In the genomic region with DNA sequence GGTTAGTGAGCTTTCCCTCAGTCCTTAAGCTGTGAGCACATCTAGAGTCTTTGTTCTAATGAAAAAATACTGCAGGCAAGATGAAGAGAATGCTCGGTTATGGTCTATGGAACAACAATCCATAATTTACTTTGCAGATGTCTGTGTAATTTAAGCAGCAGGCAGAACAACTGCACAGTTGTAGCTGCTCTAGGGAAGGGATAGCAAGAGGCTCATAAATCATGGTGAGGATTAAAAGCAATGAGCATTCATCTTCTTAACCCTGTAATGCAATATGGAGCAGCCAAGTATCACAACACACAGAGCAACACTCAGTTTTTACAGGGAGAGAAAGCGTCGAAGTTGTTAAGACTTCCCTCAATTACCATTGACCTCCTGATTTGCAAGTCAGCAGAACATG, we compare ENCODE assay signal across 17 mouse cellular contexts.
DNase-seq lines count a peak whose midpoint lies in the region; ATAC-seq lines count a peak whose summit lies in the region.
"Had no signal": no experiment of that assay in that cellular context is flagged by ENCODE, and none has a peak within 500 bp of the region (broad histone marks: within the 10 kb centered on the region; RNA-seq: fewer than 3 reads in every experiment).

No protein-coding gene starts in this region.

- no peaks in the 10 kb centered on the region for H3K36me3 ChIP-seq in intestine, embryonic 14.5 days (ENCODE audit: control insufficient read depth, insufficient read depth, low read length)
- H3K36me3 ChIP-seq in intestine, embryonic 16.5 days (ENCODE audit: control insufficient read depth, insufficient read depth, low read length): no peaks in the 10 kb centered on the region
- no peaks in the 10 kb centered on the region for H3K36me3 ChIP-seq in neural tube, embryonic 11.5 days (ENCODE audit: control insufficient read depth, insufficient read depth, low read length)
- H3K36me3 ChIP-seq: forebrain, embryonic 15.5 days; midbrain, embryonic 15.5 days had no signal

- no peak overlapping the region for H3K4me2 ChIP-seq in intestine, embryonic 14.5 days (ENCODE audit: low read length)
- no peak overlapping the region for H3K4me2 ChIP-seq in intestine, embryonic 16.5 days (ENCODE audit: low read depth, low read length)
- no peak overlapping the region for H3K4me2 ChIP-seq in neural tube, embryonic 11.5 days (ENCODE audit: low read depth)
- H3K4me2 ChIP-seq: forebrain, embryonic 15.5 days; liver, embryonic 11.5 days; lung, embryonic 14.5 days; midbrain, embryonic 15.5 days had no signal

- no peak overlapping the region for H3K9ac ChIP-seq in intestine, embryonic 14.5 days (ENCODE audit: low read length)
- no peak overlapping the region for H3K9ac ChIP-seq in intestine, embryonic 16.5 days (ENCODE audit: low read depth, low read length)
- H3K9ac ChIP-seq in neural tube, embryonic 11.5 days (ENCODE audit: low read length): no peak overlapping the region
- H3K9ac ChIP-seq: forebrain, embryonic 15.5 days; lung, embryonic 14.5 days; midbrain, embryonic 15.5 days had no signal

- no peaks in the 10 kb centered on the region for H3K27me3 ChIP-seq in intestine, embryonic 14.5 days (replicated peaks; ENCODE audit: control insufficient read depth, insufficient read depth, low read length)
- H3K27me3 ChIP-seq in intestine, embryonic 16.5 days (replicated peaks; ENCODE audit: control insufficient read depth, insufficient read depth, low read length): no peaks in the 10 kb centered on the region
- H3K27me3 ChIP-seq in neural tube, embryonic 11.5 days (ENCODE audit: control insufficient read depth, insufficient read depth, low read length): no peaks in the 10 kb centered on the region
- H3K27me3 ChIP-seq: forebrain, embryonic 15.5 days; midbrain, embryonic 15.5 days had no signal

- ATAC-seq in intestine, embryonic 14.5 days (replicated peaks; ENCODE audit: low FRiP score, low TSS enrichment, low read depth): peak; percentile 70; the same call in 1 of the 2 replicates
- ATAC-seq in intestine, embryonic 16.5 days: no peak
- ATAC-seq in neural tube, embryonic 11.5 days (ENCODE audit: insufficient read depth, low FRiP score, low TSS enrichment): peak; percentile 78
- ATAC-seq in granulocyte monocyte progenitor cell, adult 5-6 weeks (replicated peaks; ENCODE audit: poor library complexity, severe bottlenecking): no peak
- ATAC-seq: forebrain, embryonic 15.5 days; midbrain, embryonic 15.5 days had no signal

- DNase-seq in intestine, embryonic 14.5 days (ENCODE audit: low spot score): no peak
- peak; percentile 14 for DNase-seq in neural tube, embryonic 11.5 days (ENCODE audit: low spot score)
- no peak for DNase-seq in neural tube, embryonic 10.5 days (ENCODE audit: extremely low spot score, low spot score)
- peak; percentile 28 for DNase-seq in hindlimb bud, embryonic 11.5 days (ENCODE audit: extremely low spot score, low read depth, low spot score)
- DNase-seq in natural killer cell, adult 2 months (ENCODE audit: low spot score in 2 of 2): no peak
- DNase-seq in right cerebral cortex, postnatal 14 days: no peak
- DNase-seq: gastrocnemius, adult 2 months; heart, adult 18-20 months; kidney, adult 18-20 months; lung, embryonic 14.5 days; thymus, postnatal 4 days had no signal

- 0 out of 2 replicates have a peak, but pooled peaks cover 3% of the 10 kb centered on the region for H3K4me1 ChIP-seq in intestine, embryonic 14.5 days (replicated peaks; ENCODE audit: control insufficient read depth, insufficient read depth, low read length)
- H3K4me1 ChIP-seq in intestine, embryonic 16.5 days (ENCODE audit: control insufficient read depth, insufficient read depth, low read length): no peaks in the 10 kb centered on the region
- no peaks in the 10 kb centered on the region for H3K4me1 ChIP-seq in neural tube, embryonic 11.5 days (ENCODE audit: control insufficient read depth, insufficient read depth, low read length)
- H3K4me1 ChIP-seq: forebrain, embryonic 15.5 days; midbrain, embryonic 15.5 days had no signal

- 21% methylated on average over 3 of the region's 3 CpGs for WGBS in intestine, embryonic 14.5 days
- WGBS in intestine, embryonic 16.5 days: 31% methylated on average over 3 of the region's 3 CpGs
- 18% methylated on average over 3 of the region's 3 CpGs for WGBS in neural tube, embryonic 11.5 days

- no peaks in the 10 kb centered on the region for H3K9me3 ChIP-seq in intestine, embryonic 14.5 days (ENCODE audit: control insufficient read depth, low read length)
- no peaks in the 10 kb centered on the region for H3K9me3 ChIP-seq in intestine, embryonic 16.5 days (ENCODE audit: control insufficient read depth, low read length)
- H3K9me3 ChIP-seq in neural tube, embryonic 11.5 days (ENCODE audit: control insufficient read depth, low read length): no peaks in the 10 kb centered on the region
- H3K9me3 ChIP-seq: forebrain, embryonic 15.5 days; midbrain, embryonic 15.5 days had no signal

- no peak overlapping the region for H3K27ac ChIP-seq in intestine, embryonic 14.5 days (ENCODE audit: low read depth)
- no peak overlapping the region for H3K27ac ChIP-seq in intestine, embryonic 16.5 days (ENCODE audit: low read length)
- no peak overlapping the region for H3K27ac ChIP-seq in neural tube, embryonic 11.5 days (ENCODE audit: low read depth, low read length)
- H3K27ac ChIP-seq: forebrain, embryonic 15.5 days; gastrocnemius, adult 2 months; macrophage; midbrain, embryonic 15.5 days had no signal

- H3K4me3 ChIP-seq in intestine, embryonic 14.5 days (ENCODE audit: low read depth, low read length): no peak overlapping the region
- no peak overlapping the region for H3K4me3 ChIP-seq in intestine, embryonic 16.5 days (ENCODE audit: low read length)
- H3K4me3 ChIP-seq in neural tube, embryonic 11.5 days (ENCODE audit: low read depth, low read length): no peak overlapping the region
- H3K4me3 ChIP-seq: forebrain, embryonic 15.5 days; gastrocnemius, adult 2 months; midbrain, embryonic 15.5 days had no signal

Comparison
In these comparisons a context has a peak if more than half of its experiments do, and no peak if none do; other contexts are left out.
1. ATAC-seq: peak in intestine, embryonic 14.5 days (single experiment) and neural tube, embryonic 11.5 days (single experiment); none in intestine, embryonic 16.5 days (single experiment) and granulocyte monocyte progenitor cell, adult 5-6 weeks (single experiment).
2. DNase-seq: peak in neural tube, embryonic 11.5 days (single experiment) and hindlimb bud, embryonic 11.5 days (single experiment); none in intestine, embryonic 14.5 days (single experiment), neural tube, embryonic 10.5 days (single experiment), natural killer cell, adult 2 months (0 of 2) and right cerebral cortex, postnatal 14 days (single experiment).